Mouse (Mus musculus): Measurements from ENCODE around the gene Mark4.

- TF ChIP-seq POLR2A (IDR thresholded peaks at IDR 0.05; ENCODE audit: control insufficient read depth, low read depth, low read length) = no peak
- TF ChIP-seq CTCF (IDR thresholded peaks at IDR 0.05; ENCODE audit: control insufficient read depth, insufficient read depth, insufficient replicate concordance, low read depth, low read length) = no peak
Observed at GRCm38 (mm10) chr7:19404476-19404875, 54.1 kb downstream of the Mark4 start, which contains the start of gene Ckm.
